Mouse (Mus musculus) ES-E14 (cell line): ENCODE measurements around the gene Hdac4. TPM values are rescaled to one million over a fixed set of nuclear protein-coding genes. Genes with fewer than 3 reads are reported as not detected.

Experiments used
- DNase-seq: peaks from one replicate; pipeline ENCODE4 v3.0.0-alpha.2; 2013; ENCODE audit warnings: low read depth, low spot score
- H3K27ac ChIP-seq: 2 replicates; pipeline ENCODE4 v1.5.1; 2012; ENCODE audit warnings: low read depth, mild to moderate bottlenecking, low read length, moderate library complexity, mixed read lengths; ENCODE audit not compliant: poor library complexity, insufficient read depth, severe bottlenecking
- H3K36me3 ChIP-seq: 2 replicates; pipeline ENCODE4 v1.6.1; 2012; ENCODE audit warnings: mild to moderate bottlenecking, low read length, moderate library complexity, mixed read lengths; ENCODE audit not compliant: control insufficient read depth, poor library complexity, insufficient read depth, severe bottlenecking
- H3K4me1 ChIP-seq, 2 experiments: fragments of 150-350 bp in 1 of 2; sonication (generic) in 1 of 2; 2 replicates each; pipeline ENCODE4 v1.6.1; 2012; ENCODE audit warnings: low read length in 2 of 2, mild to moderate bottlenecking in 1 of 2, mixed read lengths in 1 of 2; ENCODE audit not compliant: control insufficient read depth in 2 of 2, insufficient read depth in 2 of 2, poor library complexity in 1 of 2
- H3K4me3 ChIP-seq, 2 experiments: fragments of 150-350 bp in 1 of 2; sonication (generic) in 1 of 2; 2 replicates each; pipeline ENCODE4 v1.5.1; 2012; ENCODE audit warnings: low read length in 2 of 2, low read depth in 1 of 2, mild to moderate bottlenecking in 1 of 2, mixed read lengths in 1 of 2; ENCODE audit not compliant: insufficient read depth in 1 of 2, poor library complexity in 1 of 2, severe bottlenecking in 1 of 2
- H3K9ac ChIP-seq: 2 replicates; pipeline ENCODE4 v1.6.1; 2012; ENCODE audit warnings: low read depth, mild to moderate bottlenecking, low read length, mixed read lengths; ENCODE audit not compliant: poor library complexity, insufficient read depth, severe bottlenecking
- H3K9me3 ChIP-seq: fragments of 150-350 bp; sonication (generic); 2 replicates; pipeline ENCODE4 v1.6.1; 2012; ENCODE audit warnings: low read depth, mild to moderate bottlenecking, low read length; ENCODE audit not compliant: control insufficient read depth, insufficient read depth
- CHD2 ChIP-seq: IDR thresholded peaks from 2 replicates; pipeline ENCODE4 v1.6.1; 2014; ENCODE audit warnings: mild to moderate bottlenecking, low read depth, low read length, inconsistent platforms
- HCFC1 ChIP-seq: IDR thresholded peaks from 2 replicates; pipeline ENCODE4 v1.6.1; 2012; ENCODE audit warnings: low read length, inconsistent platforms, borderline replicate concordance; ENCODE audit not compliant: insufficient read depth
- MAFK ChIP-seq: IDR thresholded peaks from 2 replicates; pipeline ENCODE4 v1.6.1; 2014; ENCODE audit warnings: mild to moderate bottlenecking, low read depth, low read length, inconsistent platforms; ENCODE audit not compliant: insufficient read depth
- ZC3H11A ChIP-seq: IDR thresholded peaks from 2 replicates; pipeline ENCODE4 v1.6.1; 2012; ENCODE audit warnings: low read depth, mild to moderate bottlenecking, inconsistent platforms, low read length, borderline replicate concordance
- ZNF384 ChIP-seq: IDR thresholded peaks from 2 replicates; pipeline ENCODE4 v1.6.1; 2012; ENCODE audit warnings: low read depth, low read length, inconsistent platforms
- in situ Hi-C, 2 experiments: fragments of 600-800 bp; cut with MboI; formaldehyde crosslinking; loops; one replicate each; pipeline ENCODE4 v1.15.1; 2025; ENCODE audit warnings: low sequenced_read_pairs in 2 of 2, inconsistent platforms in 1 of 2; ENCODE audit not compliant: unreplicated experiment in 2 of 2
- total RNA-seq: library from RNA; depleted of rRNA; stranded (reverse); fragments of 300-350 nt; gene quantifications from 2 replicates; pipeline ENCODE4 v1.2.3, GENCODE M21; 2012

Hdac4 gene
- total RNA-seq, 1 experiment, result 24.1 TPM

DNA sequence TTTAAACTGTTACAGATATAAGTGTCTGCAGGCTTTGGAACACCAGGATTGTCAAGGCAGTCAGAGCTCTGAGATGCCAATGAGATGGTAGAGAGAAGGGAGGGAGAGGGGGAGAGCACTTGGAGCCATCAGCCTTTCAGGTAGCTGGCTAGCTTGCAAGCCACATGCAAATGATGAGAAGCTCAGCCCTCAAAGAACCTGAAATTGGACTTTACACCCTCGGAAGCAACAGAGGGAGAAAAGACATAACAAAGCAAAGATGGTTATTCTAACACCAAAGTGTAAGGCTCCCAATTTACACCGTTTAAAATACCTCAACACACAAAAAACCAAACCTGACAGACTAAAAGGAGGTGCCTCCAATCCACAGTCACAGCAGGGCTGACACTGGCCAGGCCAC, 63.3 kb downstream of the Hdac4 start:
- Histone ChIP-seq H3K27ac (no peak overlapping the region), H3K4me1 (peaks cover under 1 to 4% of the 10 kb centered on the region in 2 experiments; a peak in 1 of 4 replicates), H3K36me3 (peaks cover 1% of the 10 kb centered on the region; the same call in 1 of the 2 replicates), H3K4me3 (no peak overlapping the region), H3K9me3 (no peaks in the 10 kb centered on the region), H3K9ac (no peak overlapping the region)
- in situ Hi-C loops, result no loop called here
- TF ChIP-seq ZC3H11A, result no peak
- TF ChIP-seq CHD2, result no peak
- no peak for TF ChIP-seq ZNF384
- no peak for TF ChIP-seq MAFK
- TF ChIP-seq HCFC1, result no peak
- DNase-seq, result no peak

DNA sequence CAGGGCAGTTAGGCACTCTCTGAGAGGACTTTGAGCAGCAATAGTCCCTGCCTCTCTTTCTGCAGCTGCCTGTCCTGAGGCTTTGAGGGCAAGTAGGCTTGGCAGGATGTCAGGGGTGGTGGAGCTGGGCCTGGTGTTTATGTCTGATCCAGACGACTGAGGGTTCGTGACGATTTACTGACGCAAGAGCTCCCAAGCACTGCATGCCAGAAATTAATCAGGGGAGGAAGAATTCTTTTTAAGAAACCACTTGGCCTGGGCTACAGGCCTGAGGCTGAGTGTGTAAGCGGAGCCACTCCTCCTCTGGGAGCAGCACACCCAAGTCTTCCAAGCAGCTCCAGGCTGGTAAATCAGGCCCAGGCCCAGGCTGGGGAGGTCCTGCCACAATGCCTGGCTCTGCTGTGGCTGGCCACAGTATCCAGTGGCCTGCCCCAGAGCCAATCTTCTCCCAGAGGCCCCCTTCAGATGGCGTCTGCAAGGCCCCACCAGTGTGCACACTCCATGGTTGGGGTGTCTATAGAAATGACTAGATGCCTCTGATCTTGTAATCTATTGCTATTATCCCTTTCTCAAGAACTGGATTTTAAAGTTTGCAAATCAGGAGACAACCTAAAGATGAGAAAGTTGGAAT, 64.9 kb downstream of the Hdac4 start:
- in situ Hi-C loops, result no loop called here

GRCm38 (mm10) chr1:92129751-92130150, 65.7 kb downstream of the Hdac4 start:
- peaks cover 2 to 4% of the 10 kb centered on the region in 2 experiments; a peak in 1 of 4 replicates for H3K4me1 ChIP-seq
- H3K9me3 ChIP-seq, result no peaks in the 10 kb centered on the region
- no peak overlapping the region for H3K4me3 ChIP-seq
- H3K36me3 ChIP-seq, result no peaks in the 10 kb centered on the region; the same call in 1 of the 2 replicates
- no peak overlapping the region for H3K27ac ChIP-seq
- TF ChIP-seq ZC3H11A (no peak), HCFC1 (no peak), MAFK (no peak), ZNF384 (no peak), CHD2 (no peak)
- in situ Hi-C loops, result no loop called here
- DNase-seq, result no peak
- no peak overlapping the region for H3K9ac ChIP-seq

More for the DNA sequence above, 64.9 kb downstream of the Hdac4 start:
- Histone ChIP-seq H3K9ac (no peak overlapping the region), H3K9me3 (no peaks in the 10 kb centered on the region), H3K4me1 (peaks cover 2 to 4% of the 10 kb centered on the region in 2 experiments; a peak in 1 of 4 replicates), H3K27ac (no peak overlapping the region), H3K36me3 (no peaks in the 10 kb centered on the region; the same call in 1 of the 2 replicates), H3K4me3 (no peak overlapping the region)
- TF ChIP-seq ZC3H11A (no peak), CHD2 (no peak), HCFC1 (no peak), MAFK (no peak), ZNF384 (no peak)
- no peak for DNase-seq

DNA sequence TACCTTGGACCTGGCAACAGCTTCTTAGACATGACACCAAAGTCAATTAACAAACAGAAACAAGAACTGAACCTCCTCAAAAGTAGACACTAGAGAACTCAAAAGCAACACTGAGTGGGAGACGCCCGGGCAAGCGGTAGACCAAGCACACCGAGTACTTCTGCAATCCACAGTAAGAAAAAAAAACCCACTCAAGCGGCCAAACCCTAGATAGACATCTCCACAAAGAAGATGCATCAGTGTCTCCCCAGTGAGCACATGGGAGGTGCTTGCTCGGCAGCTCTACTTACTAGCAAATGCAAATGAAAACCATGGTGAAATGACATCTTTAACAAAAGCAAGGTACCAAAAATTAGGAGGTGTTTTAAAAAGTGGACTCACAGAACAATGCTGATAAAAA, 67.7 kb downstream of the Hdac4 start:
- Histone ChIP-seq H3K4me1 (peaks cover 2 to 4% of the 10 kb centered on the region in 2 experiments; a peak in 1 of 4 replicates), H3K9ac (no peak overlapping the region), H3K36me3 (no peaks in the 10 kb centered on the region; the same call in 1 of the 2 replicates), H3K4me3 (peak overlapping the region in 1 of 2 experiments; percentile 15; a peak in 1 of 4 replicates), H3K27ac (no peak overlapping the region), H3K9me3 (no peaks in the 10 kb centered on the region)
- in situ Hi-C loops, result no loop called here
- DNase-seq, result no peak
- TF ChIP-seq ZC3H11A, result no peak
- TF ChIP-seq ZNF384, result no peak
- TF ChIP-seq HCFC1, result no peak
- TF ChIP-seq MAFK, result no peak
- no peak for TF ChIP-seq CHD2
